Mouse (Mus musculus) megakaryocyte, embryonic 14.5 days (primary cell): ENCODE results near the gene Prtg.

Experiments
- FLI1 ChIP-seq: IDR thresholded peaks from 2 replicates; pipeline ENCODE4 v1.6.1; 2012; ENCODE audit warnings: low read length, inconsistent platforms, mixed read lengths
- GATA1 ChIP-seq: IDR thresholded peaks from 3 replicates; pipeline ENCODE4 v1.6.1; 2012; ENCODE audit warnings: mixed read lengths, low read length, inconsistent platforms, borderline replicate concordance

- TF ChIP-seq GATA1, result no peak
- no peak for TF ChIP-seq FLI1
Observed at GRCm38 (mm10) chr9:72766789-72767349, 39.8 kb upstream of the Prtg start.
